Mouse (Mus musculus) erythroblast, embryonic 14.5 days (primary cell): ENCODE data around the gene Usb1. TPM values are rescaled to one million over a fixed set of nuclear protein-coding genes. Genes with fewer than 3 reads are reported as not detected.

ENCODE experiments used
- H3K27me3 ChIP-seq: 2 replicates; pipeline ENCODE4 v1.6.1; 2012; ENCODE audit warnings: inconsistent platforms; ENCODE audit not compliant: control insufficient read depth
- H3K36me3 ChIP-seq: 2 replicates; pipeline ENCODE4 v1.6.1; 2012; ENCODE audit warnings: mild to moderate bottlenecking, inconsistent platforms; ENCODE audit not compliant: control insufficient read depth
- H3K4me1 ChIP-seq: 2 replicates; pipeline ENCODE4 v1.6.1; 2012; ENCODE audit warnings: inconsistent platforms; ENCODE audit not compliant: control insufficient read depth
- H3K4me3 ChIP-seq: replicated peaks from 2 replicates; pipeline ENCODE3; 2012; ENCODE audit warnings: moderate library complexity, mild to moderate bottlenecking, inconsistent platforms
- H3K9me3 ChIP-seq: 2 replicates; pipeline ENCODE4 v1.6.1; 2012; ENCODE audit warnings: low read length, inconsistent platforms, mixed read lengths; ENCODE audit not compliant: control insufficient read depth
- GATA1 ChIP-seq: IDR thresholded peaks from 2 replicates; pipeline ENCODE4 v1.6.1; 2012; ENCODE audit warnings: low read length, inconsistent platforms, mixed read lengths
- TAL1 ChIP-seq: IDR thresholded peaks from 3 replicates; pipeline ENCODE4 v1.6.1; 2012; ENCODE audit warnings: low read length, inconsistent platforms, mixed read lengths
- polyA plus RNA-seq: library from polyadenylated mRNA; stranded (reverse); fragments of >175 nt; gene quantifications from 2 replicates; pipeline ENCODE4 v1.2.3, GENCODE M21; 2012

Gene Usb1
- polyA plus RNA-seq, 1 experiment: 0.78 TPM

GRCm38 (mm10) chr8:95392604-95393003 lies 60.5 kb downstream of the Usb1 start:
- Histone ChIP-seq H3K9me3 (no peaks in the 10 kb centered on the region), H3K36me3 (no peaks in the 10 kb centered on the region), H3K4me3 (no peak overlapping the region), H3K27me3 (peaks cover 4% of the 10 kb centered on the region; the same call in 1 of the 2 replicates), H3K4me1 (no peaks in the 10 kb centered on the region)
- TF ChIP-seq TAL1 (no peak), GATA1 (no peak)

- TF ChIP-seq TAL1 (no peak), GATA1 (no peak)
- H3K27me3 ChIP-seq: peaks cover 2% of the 10 kb centered on the region; the same call in 1 of the 2 replicates
- H3K36me3 ChIP-seq: no peaks in the 10 kb centered on the region
- H3K4me3 ChIP-seq: no peak overlapping the region
- no peaks in the 10 kb centered on the region for H3K4me1 ChIP-seq
- H3K9me3 ChIP-seq: no peaks in the 10 kb centered on the region
Observed at GRCm38 (mm10) chr8:95395186-95395918, 63.3 kb downstream of the Usb1 start.

- Histone ChIP-seq H3K4me1 (no peaks in the 10 kb centered on the region), H3K9me3 (no peaks in the 10 kb centered on the region), H3K27me3 (no peaks in the 10 kb centered on the region; the same call in 1 of the 2 replicates), H3K4me3 (no peak overlapping the region), H3K36me3 (no peaks in the 10 kb centered on the region)
- no peak for TF ChIP-seq TAL1
- no peak for TF ChIP-seq GATA1
Observed at GRCm38 (mm10) chr8:95396752-95397151, 64.7 kb downstream of the Usb1 start.

Other genes with a start within 250 kb of the Usb1 start
- 0.03 and 0.04 TPM in 2 replicates for gene Kifc3, start 129.5 kb upstream of the Usb1 start, polyA plus RNA-seq
- not detected in 2 replicates for gene Cngb1, start 25.7 kb upstream of the Usb1 start, polyA plus RNA-seq
- not detected in 2 replicates for gene Tepp, start 21.7 kb upstream of the Usb1 start, polyA plus RNA-seq
- 0.08 and 0.09 TPM in 2 replicates for gene Zfp319, start 334 bp upstream of the Usb1 start, polyA plus RNA-seq
- gene Mmp15, start 20.0 kb downstream of the Usb1 start, polyA plus RNA-seq: 0.01 and 0.02 TPM in 2 replicates
- 1.1 and 1.5 TPM in 2 replicates for gene Cfap20, start 102.6 kb downstream of the Usb1 start, polyA plus RNA-seq
- 0.80 and 0.85 TPM in 2 replicates for gene Csnk2a2, start 157.8 kb downstream of the Usb1 start, polyA plus RNA-seq
- gene Ccdc113, start 201.8 kb downstream of the Usb1 start, polyA plus RNA-seq: not detected in 2 replicates
- gene Prss54, start 244.1 kb downstream of the Usb1 start, polyA plus RNA-seq: 0.04 TPM in 1 of 2 replicates, not detected in the other